Mouse (Mus musculus): Measurements from ENCODE around the gene Mdh1. TPM values are rescaled to one million over a fixed set of nuclear protein-coding genes. Genes with fewer than 3 reads are reported as not detected.

Mdh1 gene
- polyA plus RNA-seq, 1 experiment, result 160 TPM

DNA sequence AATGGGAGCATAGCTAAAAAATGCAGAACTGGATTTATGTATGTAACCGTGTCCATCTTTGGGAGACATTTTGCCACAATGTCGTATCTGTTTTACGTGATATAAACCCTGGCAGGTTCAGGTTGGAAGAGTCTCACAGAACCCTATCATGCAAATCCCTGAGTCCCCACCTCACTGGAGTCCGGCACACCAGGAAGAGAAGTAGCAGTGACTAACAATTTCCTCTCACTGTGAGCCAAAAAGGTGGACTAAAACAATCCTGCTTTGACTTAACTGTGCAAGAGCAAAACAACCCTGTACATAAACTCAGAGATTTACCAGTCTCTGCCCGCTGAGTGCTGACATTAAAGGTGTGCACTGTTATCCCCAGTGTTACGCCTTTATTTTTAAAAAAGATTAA lies 5.2 kb downstream of the Mdh1 start:
- no peak for TF ChIP-seq POLR2A (IDR thresholded peaks at IDR 0.05; ENCODE audit: low read depth, low read length)
- TF ChIP-seq CTCF (IDR thresholded peaks at IDR 0.05; ENCODE audit: borderline replicate concordance, insufficient read depth, low read length), result no peak
- Histone ChIP-seq H3K4me3 (ENCODE audit: insufficient read depth, low read length) (no peak overlapping the region), H3K27ac (ENCODE audit: insufficient read depth, low read length) (no peak overlapping the region), H3K4me1 (ENCODE audit: control insufficient read depth, insufficient read depth, low read length) (peaks cover 8% of the 10 kb centered on the region)

GRCm38 (mm10) chr11:21564681-21565405 lies 7.3 kb downstream of the Mdh1 start:
- H3K27ac ChIP-seq (ENCODE audit: insufficient read depth, low read length), result no peak overlapping the region
- TF ChIP-seq POLR2A (IDR thresholded peaks at IDR 0.05; ENCODE audit: low read depth, low read length) (no peak), CTCF (IDR thresholded peaks at IDR 0.05; ENCODE audit: borderline replicate concordance, insufficient read depth, low read length) (no peak)
- peaks cover 5% of the 10 kb centered on the region for H3K4me1 ChIP-seq (ENCODE audit: control insufficient read depth, insufficient read depth, low read length)
- H3K4me3 ChIP-seq (ENCODE audit: insufficient read depth, low read length), result no peak overlapping the region

- Histone ChIP-seq H3K4me3 (ENCODE audit: insufficient read depth, low read length) (no peak overlapping the region), H3K4me1 (ENCODE audit: control insufficient read depth, insufficient read depth, low read length) (no peaks in the 10 kb centered on the region; the same call in 1 of the 2 replicates), H3K27ac (ENCODE audit: insufficient read depth, low read length) (no peak overlapping the region)
- no peak for TF ChIP-seq CTCF (IDR thresholded peaks at IDR 0.05; ENCODE audit: borderline replicate concordance, insufficient read depth, low read length)
- TF ChIP-seq POLR2A (IDR thresholded peaks at IDR 0.05; ENCODE audit: low read depth, low read length), result no peak
These were observed 8.4 kb downstream of the Mdh1 start for GRCm38 (mm10) chr11:21563617-21564325.

DNA sequence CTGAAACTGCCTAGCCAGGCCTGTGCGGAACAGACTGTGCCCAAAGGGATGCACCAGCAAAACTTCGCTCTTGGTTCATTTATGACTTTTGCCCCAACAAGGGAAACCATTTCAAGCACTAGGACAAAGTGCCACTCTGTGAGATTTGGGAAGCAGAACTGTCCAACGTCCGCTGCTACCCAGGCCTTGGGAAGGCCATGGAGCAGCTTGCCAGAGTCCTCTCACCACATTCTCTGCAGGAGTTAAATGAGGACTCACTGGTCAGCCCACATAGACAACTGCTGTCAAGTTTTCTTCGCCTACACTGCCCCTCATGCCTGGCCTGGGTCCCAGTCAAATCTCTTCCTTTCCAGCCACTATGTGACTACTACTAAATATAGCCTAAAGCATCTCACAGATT lies 10.8 kb downstream of the Mdh1 start:
- no peak for TF ChIP-seq CTCF (IDR thresholded peaks at IDR 0.05; ENCODE audit: borderline replicate concordance, insufficient read depth, low read length)
- Histone ChIP-seq H3K4me3 (ENCODE audit: insufficient read depth, low read length) (no peak overlapping the region), H3K4me1 (ENCODE audit: control insufficient read depth, insufficient read depth, low read length) (no peaks in the 10 kb centered on the region), H3K27ac (ENCODE audit: insufficient read depth, low read length) (no peak overlapping the region)

GRCm38 (mm10) chr11:21559727-21560126 lies 12.4 kb downstream of the Mdh1 start:
- TF ChIP-seq CTCF (IDR thresholded peaks at IDR 0.05; ENCODE audit: borderline replicate concordance, insufficient read depth, low read length) (no peak), POLR2A (IDR thresholded peaks at IDR 0.05; ENCODE audit: low read depth, low read length) (no peak)
- H3K4me3 ChIP-seq (ENCODE audit: insufficient read depth, low read length), result no peak overlapping the region
- H3K27ac ChIP-seq (ENCODE audit: insufficient read depth, low read length), result no peak overlapping the region
- H3K4me1 ChIP-seq (ENCODE audit: control insufficient read depth, insufficient read depth, low read length), result no peaks in the 10 kb centered on the region

GRCm38 (mm10) chr11:21552049-21552448 lies 20.1 kb downstream of the Mdh1 start:
- Histone ChIP-seq H3K4me3 (ENCODE audit: insufficient read depth, low read length) (no peak overlapping the region), H3K27ac (ENCODE audit: insufficient read depth, low read length) (no peak overlapping the region), H3K4me1 (ENCODE audit: control insufficient read depth, insufficient read depth, low read length) (no peaks in the 10 kb centered on the region)
- TF ChIP-seq CTCF (IDR thresholded peaks at IDR 0.05; ENCODE audit: borderline replicate concordance, insufficient read depth, low read length) (no peak), POLR2A (IDR thresholded peaks at IDR 0.05; ENCODE audit: low read depth, low read length) (no peak)

GRCm38 (mm10) chr11:21550222-21551173 lies 21.7 kb downstream of the Mdh1 start:
- Histone ChIP-seq H3K27ac (ENCODE audit: insufficient read depth, low read length) (no peak overlapping the region), H3K4me1 (ENCODE audit: control insufficient read depth, insufficient read depth, low read length) (no peaks in the 10 kb centered on the region), H3K4me3 (ENCODE audit: insufficient read depth, low read length) (no peak overlapping the region)
- TF ChIP-seq POLR2A (IDR thresholded peaks at IDR 0.05; ENCODE audit: low read depth, low read length), result no peak
- TF ChIP-seq CTCF (IDR thresholded peaks at IDR 0.05; ENCODE audit: borderline replicate concordance, insufficient read depth, low read length), result no peak

- TF ChIP-seq POLR2A (IDR thresholded peaks at IDR 0.05; ENCODE audit: low read depth, low read length), result no peak
- no peak for TF ChIP-seq CTCF (IDR thresholded peaks at IDR 0.05; ENCODE audit: borderline replicate concordance, insufficient read depth, low read length)
- Histone ChIP-seq H3K27ac (ENCODE audit: insufficient read depth, low read length) (no peak overlapping the region), H3K4me1 (ENCODE audit: control insufficient read depth, insufficient read depth, low read length) (no peaks in the 10 kb centered on the region), H3K4me3 (ENCODE audit: insufficient read depth, low read length) (no peak overlapping the region)
These were observed 22.4 kb downstream of the Mdh1 start for GRCm38 (mm10) chr11:21549754-21550153.

DNA sequence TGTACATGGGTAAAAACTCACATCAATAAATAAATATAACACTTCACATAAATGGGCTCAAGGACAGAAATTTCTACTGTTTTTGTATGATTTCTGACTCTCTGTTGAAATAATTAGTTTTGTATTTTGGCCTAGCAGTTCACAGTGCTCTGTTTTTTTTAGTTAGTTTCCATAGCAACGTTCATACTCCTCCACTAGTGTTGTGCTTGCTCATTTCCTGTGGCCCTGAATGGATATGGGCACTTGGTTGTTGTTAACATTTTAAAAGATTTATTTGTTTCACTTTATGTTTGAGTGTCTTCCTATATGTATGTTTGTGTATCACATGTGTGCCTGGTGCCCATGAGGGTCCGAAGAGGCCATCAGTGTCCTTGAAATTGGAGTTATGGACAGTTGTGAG lies 23.1 kb downstream of the Mdh1 start:
- no peak overlapping the region for H3K4me3 ChIP-seq (ENCODE audit: insufficient read depth, low read length)

More for the DNA sequence above, 23.1 kb downstream of the Mdh1 start:
- Histone ChIP-seq H3K27ac (ENCODE audit: insufficient read depth, low read length) (no peak overlapping the region), H3K4me1 (ENCODE audit: control insufficient read depth, insufficient read depth, low read length) (no peaks in the 10 kb centered on the region)
- TF ChIP-seq POLR2A (IDR thresholded peaks at IDR 0.05; ENCODE audit: low read depth, low read length) (no peak), CTCF (IDR thresholded peaks at IDR 0.05; ENCODE audit: borderline replicate concordance, insufficient read depth, low read length) (no peak)

Data from embryonic fibroblast, embryonic 13.5 days (primary cell).